Mouse (Mus musculus) E14TG2a.4 (cell line): ENCODE results near the gene Slc18b1.

Experiments used
- H3K27me3 ChIP-seq: 2 replicates; pipeline ENCODE4 v1.6.1; 2014; ENCODE audit warnings: low read length, control low read depth; ENCODE audit not compliant: insufficient read depth
- H3K36me3 ChIP-seq: 2 replicates; pipeline ENCODE4 v1.6.1; 2014; ENCODE audit warnings: low read length, control low read depth; ENCODE audit not compliant: insufficient read depth
- H3K4me1 ChIP-seq: replicated peaks from 2 replicates; pipeline ENCODE4 v1.6.1; 2014; ENCODE audit warnings: low read depth, low read length, control low read depth
- H3K4me3 ChIP-seq: replicated peaks from 2 replicates; pipeline ENCODE4 v1.5.1; 2014; ENCODE audit warnings: mild to moderate bottlenecking, low read length
- H3K9me3 ChIP-seq: 2 replicates; pipeline ENCODE4 v1.6.1; 2014; ENCODE audit warnings: low read length, control low read depth
- CTCF ChIP-seq: conservative IDR thresholded peaks from 2 replicates; pipeline ENCODE4 v1.5.1; 2014; ENCODE audit warnings: low read length
- NANOG ChIP-seq: IDR thresholded peaks from 2 replicates; pipeline ENCODE4 v1.6.1; 2014; ENCODE audit warnings: borderline replicate concordance, low read length, mixed read lengths
- POU5F1 ChIP-seq: IDR thresholded peaks from 2 replicates; pipeline ENCODE4 v1.6.1; 2014; ENCODE audit warnings: low read length, borderline replicate concordance

Gene Slc18b1

GRCm38 (mm10) chr10:23799933-23800332 is 3.1 kb downstream of the Slc18b1 start:
- Histone ChIP-seq H3K4me1 (peaks cover 62% of the 10 kb centered on the region), H3K9me3 (peaks cover under 1% of the 10 kb centered on the region; the same call in 1 of the 2 replicates), H3K4me3 (no peak overlapping the region), H3K36me3 (peaks cover 7% of the 10 kb centered on the region; the same call in 1 of the 2 replicates), H3K27me3 (0 out of 2 replicates have a peak, but pooled peaks cover 3% of the 10 kb centered on the region)
- no peak for TF ChIP-seq POU5F1
- no peak for TF ChIP-seq CTCF
- TF ChIP-seq NANOG, result no peak

GRCm38 (mm10) chr10:23802911-23803310 is 6.1 kb downstream of the Slc18b1 start:
- no peak overlapping the region for H3K4me3 ChIP-seq
- H3K4me1 ChIP-seq, result peaks cover 77% of the 10 kb centered on the region
- 0 out of 2 replicates have a peak, but pooled peaks cover 3% of the 10 kb centered on the region for H3K27me3 ChIP-seq
- no peak for TF ChIP-seq CTCF
- no peak for TF ChIP-seq NANOG
- TF ChIP-seq POU5F1, result no peak
- H3K36me3 ChIP-seq, result peaks cover 7% of the 10 kb centered on the region; the same call in 1 of the 2 replicates
- H3K9me3 ChIP-seq, result peaks cover 3% of the 10 kb centered on the region; the same call in 1 of the 2 replicates

GRCm38 (mm10) chr10:23804665-23805064 is 7.9 kb downstream of the Slc18b1 start:
- H3K9me3 ChIP-seq, result peaks cover 3% of the 10 kb centered on the region; the same call in 1 of the 2 replicates
- TF ChIP-seq POU5F1 (no peak), NANOG (peak; percentile 83)
- H3K4me3 ChIP-seq, result no peak overlapping the region
- H3K4me1 ChIP-seq, result peaks cover 72% of the 10 kb centered on the region
- 0 out of 2 replicates have a peak, but pooled peaks cover 3% of the 10 kb centered on the region for H3K27me3 ChIP-seq
- peaks cover 9% of the 10 kb centered on the region; the same call in 1 of the 2 replicates for H3K36me3 ChIP-seq

- Histone ChIP-seq H3K4me1 (peaks cover 72% of the 10 kb centered on the region), H3K27me3 (no peaks in the 10 kb centered on the region), H3K4me3 (0 out of 2 replicates have a peak overlapping the region, but pooled peaks have one; percentile 3), H3K36me3 (peaks cover 9% of the 10 kb centered on the region; the same call in 1 of the 2 replicates), H3K9me3 (peaks cover 3% of the 10 kb centered on the region; the same call in 1 of the 2 replicates)
- peak; percentile 92 for TF ChIP-seq NANOG
- no peak for TF ChIP-seq POU5F1
These were observed 9.4 kb downstream of the Slc18b1 start for GRCm38 (mm10) chr10:23806201-23806600.

GRCm38 (mm10) chr10:23811635-23812437 is 15.1 kb downstream of the Slc18b1 start:
- H3K4me3 ChIP-seq, result peak overlapping the region; percentile 67; the same call in 1 of the 2 replicates
- TF ChIP-seq NANOG (no peak), POU5F1 (no peak), CTCF (peak; percentile 99)

GRCm38 (mm10) chr10:23812438-23812759 is 15.6 kb downstream of the Slc18b1 start:
- Histone ChIP-seq H3K36me3 (0 out of 2 replicates have a peak, but pooled peaks cover 2% of the 10 kb centered on the region), H3K4me3 (peak overlapping the region; percentile 67), H3K9me3 (no peaks in the 10 kb centered on the region), H3K4me1 (peaks cover 56% of the 10 kb centered on the region), H3K27me3 (no peaks in the 10 kb centered on the region)
- TF ChIP-seq NANOG (no peak), CTCF (no peak), POU5F1 (no peak)

More at GRCm38 (mm10) chr10:23811635-23812437, 15.1 kb downstream of the Slc18b1 start:
- Histone ChIP-seq H3K9me3 (no peaks in the 10 kb centered on the region), H3K36me3 (0 out of 2 replicates have a peak, but pooled peaks cover 2% of the 10 kb centered on the region), H3K27me3 (no peaks in the 10 kb centered on the region), H3K4me1 (peaks cover 62% of the 10 kb centered on the region)

- TF ChIP-seq NANOG, result peak; percentile 98
- no peak for TF ChIP-seq CTCF
- TF ChIP-seq POU5F1, result peak; percentile 85
- Histone ChIP-seq H3K36me3 (0 out of 2 replicates have a peak, but pooled peaks cover 2% of the 10 kb centered on the region), H3K4me1 (peaks cover 49% of the 10 kb centered on the region), H3K4me3 (peak overlapping the region; percentile 67), H3K27me3 (no peaks in the 10 kb centered on the region), H3K9me3 (0 out of 2 replicates have a peak, but pooled peaks cover 5% of the 10 kb centered on the region)
These were observed 16.3 kb downstream of the Slc18b1 start for GRCm38 (mm10) chr10:23812852-23813766.

- peaks cover 37% of the 10 kb centered on the region for H3K4me1 ChIP-seq
- H3K9me3 ChIP-seq, result 0 out of 2 replicates have a peak, but pooled peaks cover 5% of the 10 kb centered on the region
- H3K36me3 ChIP-seq, result peaks cover 4% of the 10 kb centered on the region
- TF ChIP-seq POU5F1 (no peak), CTCF (peak; percentile 99)
- H3K4me3 ChIP-seq, result no peak overlapping the region
- H3K27me3 ChIP-seq, result no peaks in the 10 kb centered on the region
These were observed 18.4 kb downstream of the Slc18b1 start for GRCm38 (mm10) chr10:23815168-23815567.
